Mouse (Mus musculus): ENCODE measurements at regions not wholly inside any gene's neighbourhood (a gene's known extent, or its start where the extent isn't known, plus 50 kb on each side); places are given as distances from the start of the nearest gene placed in this dataset.
A peak's percentile ranks its signal among the peaks of the same experiment; 100 is the strongest.

DNA sequence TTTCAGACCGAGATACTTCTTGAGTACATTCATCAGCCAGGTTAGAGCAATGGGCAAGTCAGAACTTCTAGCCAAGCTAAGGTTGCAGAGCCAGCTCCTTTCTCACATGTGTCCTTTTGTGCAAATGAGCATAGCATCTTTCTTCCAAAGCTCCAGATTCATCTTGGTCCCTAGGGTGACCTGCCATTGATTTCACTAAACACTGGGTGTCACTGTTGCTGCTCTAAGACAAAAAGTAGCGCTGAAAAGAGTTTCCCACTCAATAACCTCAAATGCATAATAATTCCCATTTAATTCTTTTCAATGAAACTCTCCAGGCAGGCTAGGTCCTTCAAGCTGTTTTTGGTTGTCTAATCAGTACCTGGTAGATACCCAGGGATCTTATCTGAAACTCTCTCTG is 688.6 kb upstream of the BB014433 start:
- DNase-seq (ENCODE audit: low read depth, low spot score) = no peak

DNA sequence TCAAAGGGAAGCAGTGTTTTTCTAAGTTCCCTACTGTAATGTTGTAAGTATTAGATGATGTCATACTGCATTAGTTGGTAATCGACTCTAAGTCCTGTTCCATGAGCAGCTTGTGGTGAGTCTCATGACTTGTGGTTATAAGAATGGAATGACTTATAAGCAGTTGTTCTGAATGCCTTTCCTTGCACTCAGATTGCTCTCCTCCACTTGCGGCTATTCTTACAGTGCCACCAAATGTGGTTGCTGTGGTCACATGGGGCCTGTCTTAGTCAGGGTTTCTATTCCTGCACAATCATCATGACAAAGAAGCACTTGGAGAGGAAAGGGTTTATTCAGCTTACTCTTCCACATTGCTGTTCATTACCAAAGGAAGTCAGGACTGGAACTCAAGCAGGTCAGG is 685.4 kb upstream of the BB014433 start:
- DNase-seq (ENCODE audit: low read depth, low spot score) = peak; percentile 7

DNA sequence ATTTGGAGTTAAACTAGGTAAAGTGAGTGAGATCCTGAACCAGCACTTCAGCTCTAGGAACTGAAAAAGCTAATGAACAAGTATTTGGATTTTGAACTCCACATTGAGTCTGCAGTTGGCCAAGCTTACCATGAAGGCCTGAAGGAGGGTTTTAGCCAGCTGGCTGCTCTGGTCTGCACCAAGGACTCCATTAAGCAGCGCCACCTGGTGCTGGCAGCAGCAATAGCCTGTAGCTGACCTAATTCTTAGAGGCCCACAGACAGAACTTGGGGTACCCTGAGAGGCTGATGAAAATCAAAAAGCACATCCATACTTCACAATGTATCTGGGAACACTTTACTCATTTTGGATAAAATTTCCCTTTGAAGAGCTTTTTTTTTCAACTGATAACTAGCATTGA is 683.2 kb upstream of the BB014433 start:
- DNase-seq (ENCODE audit: low read depth, low spot score) = peak; percentile 20

DNA sequence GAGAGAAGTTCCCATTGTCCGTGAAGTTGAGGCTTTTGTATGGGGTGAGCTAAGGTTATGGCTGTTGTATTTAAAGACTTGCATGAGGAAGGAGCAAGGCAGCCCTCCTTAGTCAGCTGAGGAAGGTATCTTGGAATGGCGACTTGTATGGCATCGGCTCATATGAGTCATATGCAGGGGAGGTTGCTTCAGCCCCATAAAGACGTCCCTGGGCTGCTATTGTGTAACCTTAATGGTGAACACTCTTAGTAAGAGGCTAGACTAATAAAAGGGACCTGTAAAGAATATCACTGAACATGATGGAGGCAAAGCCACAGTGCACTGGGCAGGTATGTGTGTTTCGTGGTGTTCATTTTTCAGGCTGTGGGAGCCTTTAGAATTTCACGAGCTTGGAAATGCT is 680.4 kb upstream of the BB014433 start:
- DNase-seq (ENCODE audit: low read depth, low spot score) = no peak
